Mouse (Mus musculus) forebrain, embryonic 12.5 days (tissue): ENCODE measurements at regions not wholly inside any gene's neighbourhood (a gene's known extent, or its start where the extent isn't known, plus 50 kb on each side); places are given as distances from the start of the nearest gene placed in this dataset.

Source experiments
- ATAC-seq: fragments of 200-750 bp; cut with Nextera tagmentation; 2 replicates; pipeline ENCODE4 v1.8.0; 2017; ENCODE audit warnings: moderate TSS enrichment; ENCODE audit not compliant: low FRiP score
- H3K27ac ChIP-seq: fragments of 300-500 bp; sonication (generic); 2 replicates; pipeline ENCODE4 v1.5.1; 2016; ENCODE audit warnings: mild to moderate bottlenecking
- H3K27me3 ChIP-seq: fragments of 300-500 bp; sonication (generic); 2 replicates; pipeline ENCODE4 v1.6.1; 2016; ENCODE audit warnings: mild to moderate bottlenecking
- H3K36me3 ChIP-seq: fragments of 300-500 bp; sonication (generic); replicated peaks from 2 replicates; pipeline ENCODE4 v1.6.1; 2016; ENCODE audit warnings: mild to moderate bottlenecking
- H3K4me1 ChIP-seq: fragments of 300-500 bp; sonication (generic); 2 replicates; pipeline ENCODE4 v1.6.1; 2016
- H3K4me2 ChIP-seq: fragments of 300-500 bp; sonication (generic); 2 replicates; pipeline ENCODE4 v1.6.1; 2016; ENCODE audit warnings: mild to moderate bottlenecking, moderate library complexity
- H3K4me3 ChIP-seq: fragments of 300-500 bp; sonication (generic); replicated peaks from 2 replicates; pipeline ENCODE4 v1.5.1; 2016; ENCODE audit warnings: mild to moderate bottlenecking
- H3K9ac ChIP-seq: fragments of 300-500 bp; sonication (generic); 2 replicates; pipeline ENCODE4 v1.6.1; 2016; ENCODE audit warnings: mild to moderate bottlenecking
- H3K9me3 ChIP-seq: fragments of 300-500 bp; sonication (generic); 2 replicates; pipeline ENCODE4 v1.6.1; 2016
- WGBS: fragments of 180-500 bp; shearing (Covaris S2); methylation state at CpG from one replicate; pipeline ENCODE4 v1.1.7; 2016; 5-methylcytosine and 5-hydroxymethylcytosine counted together

GRCm38 (mm10) chr3:147041201-147041600 is 189.0 kb downstream of the Ttll7 start:
- Histone ChIP-seq H3K9me3 (no peaks in the 10 kb centered on the region), H3K9ac (no peak overlapping the region), H3K27me3 (0 out of 2 replicates have a peak, but pooled peaks cover 3% of the 10 kb centered on the region), H3K4me2 (no peak overlapping the region), H3K27ac (no peak overlapping the region), H3K4me1 (no peaks in the 10 kb centered on the region), H3K36me3 (no peaks in the 10 kb centered on the region), H3K4me3 (no peak overlapping the region)
- no peak for ATAC-seq
- WGBS = 88% methylated on average over 4 of the region's 4 CpGs

- ATAC-seq = no peak
These were observed 190.7 kb downstream of the Ttll7 start for GRCm38 (mm10) chr3:147042911-147043310.

GRCm38 (mm10) chr3:147046634-147047033 is 194.5 kb downstream of the Ttll7 start:
- H3K27ac ChIP-seq = no peak overlapping the region
- H3K27me3 ChIP-seq = no peaks in the 10 kb centered on the region
- WGBS = 93% methylated on average over 2 of the region's 2 CpGs
- H3K4me3 ChIP-seq = no peak overlapping the region
- H3K36me3 ChIP-seq = no peaks in the 10 kb centered on the region
- no peak overlapping the region for H3K4me2 ChIP-seq
- no peaks in the 10 kb centered on the region for H3K4me1 ChIP-seq
- H3K9ac ChIP-seq = no peak overlapping the region
- no peaks in the 10 kb centered on the region for H3K9me3 ChIP-seq
- ATAC-seq = no peak

More at GRCm38 (mm10) chr3:147042911-147043310, 190.7 kb downstream of the Ttll7 start:
- Histone ChIP-seq H3K4me3 (no peak overlapping the region), H3K27me3 (no peaks in the 10 kb centered on the region), H3K36me3 (no peaks in the 10 kb centered on the region), H3K4me1 (no peaks in the 10 kb centered on the region), H3K27ac (no peak overlapping the region), H3K9ac (no peak overlapping the region), H3K4me2 (no peak overlapping the region), H3K9me3 (no peaks in the 10 kb centered on the region)
- WGBS = 84% methylated on average over 3 of the region's 3 CpGs

- Histone ChIP-seq H3K27ac (no peak overlapping the region), H3K9ac (no peak overlapping the region), H3K4me2 (no peak overlapping the region), H3K4me3 (no peak overlapping the region), H3K27me3 (no peaks in the 10 kb centered on the region), H3K4me1 (no peaks in the 10 kb centered on the region), H3K9me3 (no peaks in the 10 kb centered on the region), H3K36me3 (no peaks in the 10 kb centered on the region)
- no peak for ATAC-seq
- WGBS = 84% methylated on average over 8 of the region's 8 CpGs
These were observed 202.1 kb downstream of the Ttll7 start for GRCm38 (mm10) chr3:147054157-147054838.

GRCm38 (mm10) chr3:147057874-147058273 is 205.7 kb downstream of the Ttll7 start:
- Histone ChIP-seq H3K27me3 (no peaks in the 10 kb centered on the region), H3K4me3 (no peak overlapping the region), H3K27ac (no peak overlapping the region), H3K9me3 (no peaks in the 10 kb centered on the region), H3K4me1 (no peaks in the 10 kb centered on the region), H3K4me2 (no peak overlapping the region), H3K36me3 (no peaks in the 10 kb centered on the region), H3K9ac (no peak overlapping the region)
- ATAC-seq = no peak
- WGBS = 86% methylated on average over 3 of the region's 3 CpGs

- Histone ChIP-seq H3K9ac (no peak overlapping the region), H3K27ac (no peak overlapping the region), H3K9me3 (no peaks in the 10 kb centered on the region), H3K27me3 (no peaks in the 10 kb centered on the region), H3K4me3 (no peak overlapping the region), H3K4me1 (peaks cover 16% of the 10 kb centered on the region), H3K36me3 (no peaks in the 10 kb centered on the region), H3K4me2 (no peak overlapping the region)
- ATAC-seq = no peak
- 85% methylated on average over 8 of the region's 8 CpGs for WGBS
These were observed 208.5 kb downstream of the Ttll7 start for GRCm38 (mm10) chr3:147060659-147061058.

- H3K9ac ChIP-seq = no peak overlapping the region
- WGBS = 86% methylated on average over 7 of the region's 7 CpGs
- peaks cover 16% of the 10 kb centered on the region for H3K4me1 ChIP-seq
- no peak overlapping the region for H3K4me2 ChIP-seq
- no peaks in the 10 kb centered on the region for H3K27me3 ChIP-seq
- H3K4me3 ChIP-seq = no peak overlapping the region
- H3K27ac ChIP-seq = no peak overlapping the region
- no peaks in the 10 kb centered on the region for H3K9me3 ChIP-seq
- ATAC-seq = no peak
- H3K36me3 ChIP-seq = no peaks in the 10 kb centered on the region
These were observed 210.3 kb downstream of the Ttll7 start for GRCm38 (mm10) chr3:147062451-147062850.

- Histone ChIP-seq H3K9ac (no peak overlapping the region), H3K27ac (peak overlapping the region; percentile 47)
These were observed 211.6 kb downstream of the Ttll7 start for GRCm38 (mm10) chr3:147063578-147064442.

GRCm38 (mm10) chr3:147064443-147064868 is 212.3 kb downstream of the Ttll7 start:
- no peaks in the 10 kb centered on the region for H3K36me3 ChIP-seq
- no peak overlapping the region for H3K27ac ChIP-seq
- H3K9ac ChIP-seq = no peak overlapping the region
- peaks cover 16% of the 10 kb centered on the region for H3K4me1 ChIP-seq
- 55% methylated on average over 3 of the region's 3 CpGs for WGBS
- H3K4me2 ChIP-seq = no peak overlapping the region
- peak; percentile 31; the same call in 1 of the 2 replicates for ATAC-seq
- H3K4me3 ChIP-seq = no peak overlapping the region
- H3K27me3 ChIP-seq = no peaks in the 10 kb centered on the region
- H3K9me3 ChIP-seq = no peaks in the 10 kb centered on the region

More at GRCm38 (mm10) chr3:147063578-147064442, 211.6 kb downstream of the Ttll7 start:
- ATAC-seq = peak; percentile 91
- Histone ChIP-seq H3K4me3 (no peak overlapping the region), H3K4me2 (no peak overlapping the region), H3K27me3 (no peaks in the 10 kb centered on the region), H3K4me1 (peaks cover 16% of the 10 kb centered on the region), H3K36me3 (no peaks in the 10 kb centered on the region), H3K9me3 (no peaks in the 10 kb centered on the region)
- WGBS = 57% methylated on average over 16 of the region's 16 CpGs

- no peak for ATAC-seq
- 98% methylated on average over 2 of the region's 2 CpGs for WGBS
- H3K4me2 ChIP-seq = no peak overlapping the region
These were observed 218.8 kb downstream of the Ttll7 start for GRCm38 (mm10) chr3:147070972-147071371.

GRCm38 (mm10) chr3:147080197-147080596 is 228.0 kb downstream of the Ttll7 start:
- peak; percentile 19; the same call in 1 of the 2 replicates for ATAC-seq
- H3K9ac ChIP-seq = no peak overlapping the region
- peaks cover 42% of the 10 kb centered on the region for H3K4me1 ChIP-seq
- H3K27ac ChIP-seq = no peak overlapping the region
- 38% methylated on average over 3 of the region's 3 CpGs for WGBS
- H3K9me3 ChIP-seq = no peaks in the 10 kb centered on the region
- H3K36me3 ChIP-seq = no peaks in the 10 kb centered on the region
- H3K4me3 ChIP-seq = no peak overlapping the region
- no peaks in the 10 kb centered on the region for H3K27me3 ChIP-seq
- H3K4me2 ChIP-seq = no peak overlapping the region

More at GRCm38 (mm10) chr3:147070972-147071371, 218.8 kb downstream of the Ttll7 start:
- Histone ChIP-seq H3K36me3 (no peaks in the 10 kb centered on the region), H3K27ac (no peak overlapping the region), H3K4me3 (no peak overlapping the region), H3K9ac (no peak overlapping the region), H3K27me3 (no peaks in the 10 kb centered on the region), H3K4me1 (no peaks in the 10 kb centered on the region), H3K9me3 (no peaks in the 10 kb centered on the region)

GRCm38 (mm10) chr3:147080768-147081448 is 228.7 kb downstream of the Ttll7 start:
- no peak for ATAC-seq
- Histone ChIP-seq H3K4me2 (no peak overlapping the region), H3K9ac (no peak overlapping the region), H3K27me3 (no peaks in the 10 kb centered on the region), H3K9me3 (no peaks in the 10 kb centered on the region), H3K4me1 (peaks cover 43% of the 10 kb centered on the region), H3K36me3 (no peaks in the 10 kb centered on the region), H3K4me3 (no peak overlapping the region), H3K27ac (no peak overlapping the region)
- 57% methylated on average over 4 of the region's 4 CpGs for WGBS
